In the genomic region with DNA sequence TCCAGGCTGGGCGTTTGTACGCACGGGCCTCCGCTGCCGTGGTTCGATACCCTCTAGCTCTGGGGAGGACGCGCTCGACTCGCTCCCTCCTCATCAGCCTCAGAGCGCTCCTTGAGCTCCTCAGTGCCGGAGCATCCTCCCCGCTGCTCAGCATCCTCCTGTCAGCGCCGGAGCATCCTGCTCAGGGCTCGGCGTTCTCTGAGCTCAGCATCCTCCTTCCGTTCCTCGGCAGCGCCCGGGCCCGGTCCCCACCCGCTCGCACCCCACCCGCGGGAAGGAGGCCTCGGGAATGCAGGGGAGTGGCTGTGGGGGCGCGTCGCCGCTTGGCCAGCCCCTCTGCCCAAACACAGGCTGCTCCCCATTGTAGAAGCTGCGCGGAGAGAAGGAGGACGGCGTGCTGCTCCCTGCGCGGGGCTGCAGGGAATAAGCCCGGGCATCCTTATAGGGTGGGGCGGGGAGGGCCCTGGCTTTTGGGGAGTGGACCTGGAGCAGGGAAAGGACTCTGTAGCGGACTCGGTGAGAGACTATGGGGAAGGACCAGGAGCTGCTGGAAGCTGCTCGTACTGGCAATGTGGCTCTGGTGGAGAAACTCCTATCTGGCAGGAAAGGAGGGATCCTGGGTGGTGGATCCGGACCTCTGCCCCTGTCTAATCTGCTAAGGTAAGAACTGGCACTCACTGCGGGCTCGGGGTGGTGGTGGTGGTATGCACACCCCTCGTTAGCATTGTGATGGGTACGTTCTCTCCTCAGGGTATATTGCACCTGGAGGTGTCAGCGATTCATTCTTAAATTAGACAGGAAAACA, we compare ENCODE assay signal across 8 mouse cellular contexts. TPM values are rescaled to one million over a fixed set of nuclear protein-coding genes. Genes with fewer than 3 reads are reported as not detected.
DNase-seq lines count a peak whose midpoint lies in the region; ATAC-seq and TF ChIP-seq lines count a peak whose summit lies in the region.

A gene (plus strand): TSS at position 364 of the 805 bp plus-strand sequence.

- no peaks in the 10 kb centered on the region; the same call in 1 of the 2 replicates for H3K4me1 ChIP-seq in lung, adult 2 months (ENCODE audit: control insufficient read depth, insufficient read depth, low read length)
- peaks cover 4% of the 10 kb centered on the region; the same call in 1 of the 2 replicates for H3K4me1 ChIP-seq in neural tube, embryonic 11.5 days (ENCODE audit: control insufficient read depth, insufficient read depth, low read length)

- no peaks in the 10 kb centered on the region for H3K36me3 ChIP-seq in neural tube, embryonic 11.5 days (ENCODE audit: control insufficient read depth, insufficient read depth, low read length)

- TF ChIP-seq CTCF in lung, adult 2 months (IDR thresholded peaks at IDR 0.05; ENCODE audit: insufficient read depth, low read length), result no peak

- H3K27me3 ChIP-seq in neural tube, embryonic 11.5 days (ENCODE audit: control insufficient read depth, insufficient read depth, low read length), result peaks cover 3% of the 10 kb centered on the region; the same call in 1 of the 2 replicates

- H3K9me3 ChIP-seq in neural tube, embryonic 11.5 days (ENCODE audit: control insufficient read depth, low read length), result no peaks in the 10 kb centered on the region

- H3K27ac ChIP-seq in neural tube, embryonic 11.5 days (ENCODE audit: low read depth, low read length), result peak within 1 kb of the TSS; percentile 60

- TF ChIP-seq POLR2A in lung, adult 2 months (IDR thresholded peaks at IDR 0.05; ENCODE audit: borderline replicate concordance, extremely low read depth, low read depth, low read length), result no peak

- ATAC-seq in neural tube, embryonic 11.5 days (ENCODE audit: insufficient read depth, low FRiP score, low TSS enrichment), result peak; percentile 77

- WGBS in lung, adult 2 months, result 2% methylated on average over 48 of the region's 48 CpGs
- under 1% methylated on average over 40 of the region's 48 CpGs for WGBS in neural tube, embryonic 11.5 days

- DNase-seq in lung, adult 2 months, result peak; percentile 8
- DNase-seq in lung, postnatal 36 days, result no peak
- peak; percentile 66 for DNase-seq in embryo, embryonic 10 days (ENCODE audit: low spot score)
- DNase-seq in heart, adult 9 months (ENCODE audit: low spot score in 2 of 2), result peak; percentile 10 to 25
- peak; percentile 9 for DNase-seq in kidney, postnatal 14 days
- DNase-seq in liver, result peak; percentile 8
- peak; percentile 68 for DNase-seq in neural tube, embryonic 11.5 days (ENCODE audit: low spot score)
- DNase-seq in thymus, postnatal 25 days, result peak; percentile 6

- H3K4me3 ChIP-seq in lung, adult 2 months (replicated peaks; ENCODE audit: extremely low read depth, low read depth, low read length), result peak within 1 kb of the TSS; percentile 49
- peak within 1 kb of the TSS; percentile 66 for H3K4me3 ChIP-seq in neural tube, embryonic 11.5 days (ENCODE audit: low read depth, low read length)

- peak within 1 kb of the TSS; percentile 76 for H3K4me2 ChIP-seq in neural tube, embryonic 11.5 days (ENCODE audit: low read depth)

- peak within 1 kb of the TSS; percentile 75 for H3K9ac ChIP-seq in neural tube, embryonic 11.5 days (ENCODE audit: low read length)

RNA-seq across cellular contexts. Expression of the gene that starts here (rescaled TPM):
- 0.07 and 0.41 TPM in 2 replicates for polyA plus RNA-seq in lung, adult 2 months (2012; rRNA removed)
- 8.7 and 9.7 TPM in 2 replicates for polyA plus RNA-seq in neural tube, embryonic 11.5 days (2014; fragmentation: Nextera tagmentation; extraction: Ambion mirVana)

Comparison
In these comparisons a context has a peak if more than half of its experiments do, and no peak if none do; other contexts are left out.
1. Peak in DNase-seq and H3K4me3 ChIP-seq in lung, adult 2 months; RNA of the gene not detected or under 1 TPM.